Mouse (Mus musculus): ENCODE data around the gene Tmem199. TPM values are rescaled to one million over a fixed set of nuclear protein-coding genes. Genes with fewer than 3 reads are reported as not detected.

Tmem199 gene
- 73.1 and 73.8 TPM in 2 replicates for total RNA-seq (2012; rRNA removed)

GRCm38 (mm10) chr11:78512025-78512957 is at the start of gene Tmem199, which contains the start of gene Poldip2:
Tmem199 (minus strand) TSS chr11:78512172.
Poldip2 (plus strand) TSS chr11:78512193.
- TF ChIP-seq MAFK (IDR thresholded peaks at IDR 0.05; ENCODE audit: insufficient read depth, low read depth, low read length) (no peak), ZNF384 (IDR thresholded peaks at IDR 0.05; ENCODE audit: low read depth, low read length) (no peak), HCFC1 (IDR thresholded peaks at IDR 0.05; ENCODE audit: borderline replicate concordance, insufficient read depth, low read length) (peak; percentile 78)
- in situ Hi-C loops (cut with MboI; ENCODE audit: low sequenced_read_pairs in 2 of 2, unreplicated experiment in 2 of 2), result no loop called here
- H3K36me3 ChIP-seq (ENCODE audit: control insufficient read depth, insufficient read depth, low read length, poor library complexity, severe bottlenecking), result peaks cover 33% of the 10 kb centered on the region

DNA sequence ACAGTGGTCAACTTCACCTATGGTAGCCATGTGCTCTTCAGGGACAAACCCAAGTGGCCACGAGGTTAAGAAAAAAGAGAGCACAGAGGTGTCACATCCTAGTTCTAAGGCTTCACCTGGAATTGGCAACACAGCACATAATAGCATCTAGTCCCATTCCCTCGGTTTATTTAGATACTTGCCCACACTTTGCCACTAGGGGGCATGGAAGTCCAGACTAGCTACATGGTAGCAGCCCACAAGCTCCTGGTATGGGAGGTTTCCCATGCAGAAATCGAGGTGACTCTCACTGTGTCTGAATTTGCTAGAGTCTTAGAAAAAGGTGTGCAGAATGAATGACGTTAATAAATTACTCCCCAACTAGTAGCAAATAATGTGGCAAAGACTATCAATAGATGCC is 48.5 kb upstream of the Tmem199 start:
- Histone ChIP-seq H3K9me3 (ENCODE audit: control insufficient read depth, insufficient read depth, low read depth, low read length) (no peaks in the 10 kb centered on the region), H3K36me3 (ENCODE audit: control insufficient read depth, insufficient read depth, low read length, poor library complexity, severe bottlenecking) (no peaks in the 10 kb centered on the region), H3K27ac (ENCODE audit: insufficient read depth, low read depth, low read length, poor library complexity, severe bottlenecking) (no peak overlapping the region), H3K9ac (ENCODE audit: insufficient read depth, low read depth, low read length, poor library complexity, severe bottlenecking) (no peak overlapping the region), H3K4me1 (ENCODE audit: control insufficient read depth in 2 of 2, insufficient read depth in 2 of 2, low read length in 2 of 2, poor library complexity in 1 of 2) (no peaks in the 10 kb centered on the region), H3K4me3 (ENCODE audit: insufficient read depth in 1 of 2, low read depth in 1 of 2, low read length in 2 of 2, poor library complexity in 1 of 2, severe bottlenecking in 1 of 2) (no peak overlapping the region)
- TF ChIP-seq CHD2 (IDR thresholded peaks at IDR 0.05; ENCODE audit: low read depth, low read length) (no peak), ZC3H11A (IDR thresholded peaks at IDR 0.05; ENCODE audit: borderline replicate concordance, low read depth, low read length) (0 out of 2 replicates have a peak, but pooled peaks have one; percentile 7)
- DNase-seq (ENCODE audit: low read depth, low spot score), result no peak
- in situ Hi-C loops (cut with MboI; ENCODE audit: low sequenced_read_pairs in 2 of 2, unreplicated experiment in 2 of 2), result no loop called here

More at GRCm38 (mm10) chr11:78512025-78512957, at the start of gene Tmem199, which contains the start of gene Poldip2:
- Histone ChIP-seq H3K9ac (ENCODE audit: insufficient read depth, low read depth, low read length, poor library complexity, severe bottlenecking) (peak within 1 kb of the TSS; percentile 99), H3K4me1 (ENCODE audit: control insufficient read depth in 2 of 2, insufficient read depth in 2 of 2, low read length in 2 of 2, poor library complexity in 1 of 2) (peaks cover 0 to 8% of the 10 kb centered on the region in 2 experiments; a peak in 2 of 4 replicates), H3K27ac (ENCODE audit: insufficient read depth, low read depth, low read length, poor library complexity, severe bottlenecking) (peak within 1 kb of the TSS; percentile 70), H3K9me3 (ENCODE audit: control insufficient read depth, insufficient read depth, low read depth, low read length) (no peaks in the 10 kb centered on the region), H3K4me3 (ENCODE audit: insufficient read depth in 1 of 2, low read depth in 1 of 2, low read length in 2 of 2, poor library complexity in 1 of 2, severe bottlenecking in 1 of 2) (peak within 1 kb of the TSS; percentile 82 to 93)
- peak; percentile 89 for DNase-seq (ENCODE audit: low read depth, low spot score)

DNA sequence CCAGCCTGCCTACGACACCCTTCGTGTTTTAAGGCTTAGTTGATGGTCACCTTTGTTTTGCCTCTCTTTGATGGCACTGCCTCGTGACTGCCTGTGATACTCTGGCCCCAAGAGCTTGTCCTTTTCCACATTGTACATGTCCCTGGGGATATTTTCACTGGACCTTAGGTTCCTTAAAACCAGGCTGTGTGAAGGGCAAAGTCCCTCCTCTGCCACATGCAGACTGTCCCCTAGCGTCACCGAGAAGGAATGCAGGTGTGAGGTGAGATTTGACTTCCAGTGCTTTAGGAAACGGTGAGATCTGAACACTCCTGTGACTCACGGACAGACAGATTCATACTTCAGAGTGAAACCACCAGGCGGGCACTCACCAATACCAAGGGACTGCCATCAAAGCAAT is 45.3 kb upstream of the Tmem199 start:
- Histone ChIP-seq H3K36me3 (ENCODE audit: control insufficient read depth, insufficient read depth, low read length, poor library complexity, severe bottlenecking) (no peaks in the 10 kb centered on the region), H3K9me3 (ENCODE audit: control insufficient read depth, insufficient read depth, low read depth, low read length) (no peaks in the 10 kb centered on the region), H3K4me1 (ENCODE audit: control insufficient read depth in 2 of 2, insufficient read depth in 2 of 2, low read length in 2 of 2, poor library complexity in 1 of 2) (no peaks in the 10 kb centered on the region), H3K27ac (ENCODE audit: insufficient read depth, low read depth, low read length, poor library complexity, severe bottlenecking) (no peak overlapping the region), H3K4me3 (ENCODE audit: insufficient read depth in 1 of 2, low read depth in 1 of 2, low read length in 2 of 2, poor library complexity in 1 of 2, severe bottlenecking in 1 of 2) (no peak overlapping the region), H3K9ac (ENCODE audit: insufficient read depth, low read depth, low read length, poor library complexity, severe bottlenecking) (no peak overlapping the region)
- TF ChIP-seq CHD2 (IDR thresholded peaks at IDR 0.05; ENCODE audit: low read depth, low read length), result no peak
- TF ChIP-seq HCFC1 (IDR thresholded peaks at IDR 0.05; ENCODE audit: borderline replicate concordance, insufficient read depth, low read length), result no peak
- no peak for TF ChIP-seq ZC3H11A (IDR thresholded peaks at IDR 0.05; ENCODE audit: borderline replicate concordance, low read depth, low read length)
- no peak for DNase-seq (ENCODE audit: low read depth, low spot score)
- in situ Hi-C loops (cut with MboI; ENCODE audit: low sequenced_read_pairs in 2 of 2, unreplicated experiment in 2 of 2), result no loop called here

DNA sequence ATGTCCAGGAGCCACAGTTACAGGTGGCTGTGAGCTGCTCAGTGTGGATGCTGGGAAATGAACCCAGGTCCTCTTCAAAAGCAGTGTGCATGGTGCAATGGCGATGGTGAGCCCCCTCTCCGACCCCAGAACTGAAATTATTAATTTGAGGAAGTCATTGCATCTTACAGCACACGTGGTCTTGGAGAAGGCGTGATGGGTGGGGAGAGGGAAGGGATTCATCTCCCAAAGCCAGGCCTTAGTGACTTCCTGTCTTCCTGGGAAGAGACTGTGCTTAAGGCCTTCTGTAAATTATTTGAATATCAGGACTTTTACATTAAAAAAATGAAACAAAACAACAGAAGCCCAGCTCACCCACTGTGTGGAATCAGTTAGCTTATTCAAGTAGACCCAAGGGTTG is 44.1 kb upstream of the Tmem199 start:
- no peak overlapping the region for H3K4me3 ChIP-seq (ENCODE audit: insufficient read depth in 1 of 2, low read depth in 1 of 2, low read length in 2 of 2, poor library complexity in 1 of 2, severe bottlenecking in 1 of 2)
- no peak for DNase-seq (ENCODE audit: low read depth, low spot score)
- no peak for TF ChIP-seq ZNF384 (IDR thresholded peaks at IDR 0.05; ENCODE audit: low read depth, low read length)
- TF ChIP-seq MAFK (IDR thresholded peaks at IDR 0.05; ENCODE audit: insufficient read depth, low read depth, low read length), result no peak
- TF ChIP-seq HCFC1 (IDR thresholded peaks at IDR 0.05; ENCODE audit: borderline replicate concordance, insufficient read depth, low read length), result no peak
- no peak for TF ChIP-seq ZC3H11A (IDR thresholded peaks at IDR 0.05; ENCODE audit: borderline replicate concordance, low read depth, low read length)
- no peak for TF ChIP-seq CHD2 (IDR thresholded peaks at IDR 0.05; ENCODE audit: low read depth, low read length)
- H3K9me3 ChIP-seq (ENCODE audit: control insufficient read depth, insufficient read depth, low read depth, low read length), result no peaks in the 10 kb centered on the region
- H3K36me3 ChIP-seq (ENCODE audit: control insufficient read depth, insufficient read depth, low read length, poor library complexity, severe bottlenecking), result no peaks in the 10 kb centered on the region
- in situ Hi-C loops (cut with MboI; ENCODE audit: low sequenced_read_pairs in 2 of 2, unreplicated experiment in 2 of 2), result no loop called here
- no peak overlapping the region for H3K27ac ChIP-seq (ENCODE audit: insufficient read depth, low read depth, low read length, poor library complexity, severe bottlenecking)
- no peak overlapping the region for H3K9ac ChIP-seq (ENCODE audit: insufficient read depth, low read depth, low read length, poor library complexity, severe bottlenecking)
- H3K4me1 ChIP-seq (ENCODE audit: control insufficient read depth in 2 of 2, insufficient read depth in 2 of 2, low read length in 2 of 2, poor library complexity in 1 of 2), result no peaks in the 10 kb centered on the region
